Mouse (Mus musculus): Measurements from ENCODE around the gene Lhfp. TPM values are rescaled to one million over a fixed set of nuclear protein-coding genes. Genes with fewer than 3 reads are reported as not detected.

Gene Lhfp
- polyA plus RNA-seq, 1 experiment from 2014 or later, result 109 TPM

- Histone ChIP-seq H3K4me3 (no peak overlapping the region), H3K4me1 (no peaks in the 10 kb centered on the region), H3K27me3 (peaks cover 13% of the 10 kb centered on the region; the same call in 1 of the 2 replicates), H3K9me3 (no peaks in the 10 kb centered on the region), H3K4me2 (no peak overlapping the region), H3K36me3 (no peaks in the 10 kb centered on the region), H3K9ac (no peak overlapping the region), H3K27ac (no peak overlapping the region)
- no peak for ATAC-seq (ENCODE audit: insufficient number of reproducible peaks, low FRiP score, low TSS enrichment, low read depth)
- 69% methylated on average over 4 of the region's 4 CpGs for WGBS
Measured at GRCm38 (mm10) chr3:53027333-53027732, 14.0 kb upstream of the Lhfp start.

DNA sequence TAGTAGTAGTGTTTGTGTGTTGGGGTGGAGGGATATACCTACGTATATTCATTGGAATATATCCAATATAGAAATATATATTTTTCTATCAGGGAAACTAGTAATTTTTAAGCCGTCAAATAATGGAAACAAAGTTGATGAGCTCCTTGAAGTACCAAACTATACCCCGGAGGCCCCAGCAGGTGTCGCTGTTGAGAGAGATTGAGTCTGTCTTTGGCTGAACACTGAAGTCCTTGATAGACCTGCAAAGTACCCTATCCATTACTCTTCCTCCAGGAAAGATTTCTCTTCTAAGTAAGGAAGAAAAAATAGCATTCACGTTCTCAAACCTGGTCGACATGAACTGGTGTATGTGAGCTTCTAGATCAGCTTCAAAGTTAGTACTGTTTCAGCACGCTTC is 12.3 kb upstream of the Lhfp start:
- no peaks in the 10 kb centered on the region for H3K36me3 ChIP-seq
- no peak overlapping the region for H3K4me2 ChIP-seq
- no peaks in the 10 kb centered on the region for H3K9me3 ChIP-seq
- no peak overlapping the region for H3K27ac ChIP-seq
- peaks cover 24% of the 10 kb centered on the region; the same call in 1 of the 2 replicates for H3K27me3 ChIP-seq
- WGBS, result 20% methylated on average over 7 of the region's 7 CpGs
- H3K4me1 ChIP-seq, result no peaks in the 10 kb centered on the region
- no peak for ATAC-seq (ENCODE audit: insufficient number of reproducible peaks, low FRiP score, low TSS enrichment, low read depth)
- no peak overlapping the region for H3K4me3 ChIP-seq
- H3K9ac ChIP-seq, result no peak overlapping the region

DNA sequence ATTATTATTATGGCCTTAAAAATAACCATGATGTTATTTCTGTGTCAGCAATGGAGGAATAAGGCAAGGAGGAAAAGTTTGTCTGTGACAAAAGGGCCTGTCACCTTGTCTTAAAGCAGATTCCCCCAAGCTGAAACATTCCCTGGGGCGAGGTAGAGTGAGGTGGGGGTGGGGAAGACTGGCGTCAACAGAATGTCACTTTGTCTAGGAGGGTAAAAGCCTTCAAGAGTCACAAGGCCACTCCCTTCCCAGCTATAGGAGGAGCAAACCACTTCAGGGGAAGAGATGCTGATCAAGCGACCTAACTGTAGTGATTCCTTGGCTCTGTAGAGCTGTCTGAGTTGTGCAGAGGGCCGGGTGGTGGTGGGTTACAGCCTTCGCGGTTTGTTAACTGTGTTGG is 9.7 kb upstream of the Lhfp start:
- 40% methylated on average over 6 of the region's 6 CpGs for WGBS
- H3K27me3 ChIP-seq, result peaks cover 24% of the 10 kb centered on the region; the same call in 1 of the 2 replicates
- no peaks in the 10 kb centered on the region for H3K9me3 ChIP-seq
- H3K4me1 ChIP-seq, result no peaks in the 10 kb centered on the region
- no peaks in the 10 kb centered on the region for H3K36me3 ChIP-seq
- H3K9ac ChIP-seq, result no peak overlapping the region
- no peak overlapping the region for H3K27ac ChIP-seq
- H3K4me3 ChIP-seq, result no peak overlapping the region
- no peak for ATAC-seq (ENCODE audit: insufficient number of reproducible peaks, low FRiP score, low TSS enrichment, low read depth)
- no peak overlapping the region for H3K4me2 ChIP-seq

DNA sequence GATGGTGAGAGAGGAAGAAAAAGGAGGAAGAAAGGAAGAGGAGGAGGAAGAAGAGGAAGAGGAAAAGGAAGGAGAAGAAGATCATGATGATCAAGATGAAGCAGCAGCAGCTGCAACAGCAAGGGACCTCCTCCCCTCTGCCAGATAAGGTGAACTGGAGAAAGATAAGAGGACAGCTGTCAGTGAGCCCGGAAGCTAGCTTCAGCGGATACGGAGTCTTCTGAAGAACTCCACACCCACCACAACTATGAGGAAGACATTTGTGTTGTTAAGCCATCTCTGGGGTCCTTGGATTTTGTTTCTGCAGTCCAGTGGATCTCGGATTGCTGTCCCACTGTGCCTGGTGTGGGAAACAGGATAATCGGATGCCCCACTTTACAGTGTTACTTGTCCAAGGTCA is 8.9 kb upstream of the Lhfp start:
- Histone ChIP-seq H3K36me3 (no peaks in the 10 kb centered on the region), H3K9me3 (no peaks in the 10 kb centered on the region), H3K4me3 (no peak overlapping the region), H3K4me1 (no peaks in the 10 kb centered on the region), H3K4me2 (no peak overlapping the region), H3K27ac (no peak overlapping the region), H3K27me3 (peaks cover 24% of the 10 kb centered on the region; the same call in 1 of the 2 replicates), H3K9ac (no peak overlapping the region)
- no peak for ATAC-seq (ENCODE audit: insufficient number of reproducible peaks, low FRiP score, low TSS enrichment, low read depth)
- WGBS, result 71% methylated on average over 5 of the region's 5 CpGs

- no peak overlapping the region for H3K4me3 ChIP-seq
- ATAC-seq (ENCODE audit: insufficient number of reproducible peaks, low FRiP score, low TSS enrichment, low read depth), result no peak
Measured at GRCm38 (mm10) chr3:53033448-53033847, 7.9 kb upstream of the Lhfp start.

GRCm38 (mm10) chr3:53036076-53036475 is 5.3 kb upstream of the Lhfp start:
- no peak overlapping the region for H3K4me2 ChIP-seq
- no peak overlapping the region for H3K4me3 ChIP-seq
- H3K9me3 ChIP-seq, result no peaks in the 10 kb centered on the region
- no peaks in the 10 kb centered on the region for H3K36me3 ChIP-seq
- peaks cover 17% of the 10 kb centered on the region; the same call in 1 of the 2 replicates for H3K27me3 ChIP-seq
- ATAC-seq (ENCODE audit: insufficient number of reproducible peaks, low FRiP score, low TSS enrichment, low read depth), result no peak
- peaks cover 9% of the 10 kb centered on the region; the same call in 1 of the 2 replicates for H3K4me1 ChIP-seq
- WGBS, result 53% methylated on average over 5 of the region's 5 CpGs
- no peak overlapping the region for H3K27ac ChIP-seq
- no peak overlapping the region for H3K9ac ChIP-seq

More at GRCm38 (mm10) chr3:53033448-53033847, 7.9 kb upstream of the Lhfp start:
- Histone ChIP-seq H3K4me1 (no peaks in the 10 kb centered on the region), H3K9ac (no peak overlapping the region), H3K9me3 (no peaks in the 10 kb centered on the region), H3K4me2 (no peak overlapping the region), H3K36me3 (no peaks in the 10 kb centered on the region), H3K27me3 (peaks cover 21% of the 10 kb centered on the region; the same call in 1 of the 2 replicates), H3K27ac (no peak overlapping the region)
- 24% methylated on average over 3 of the region's 3 CpGs for WGBS

- Histone ChIP-seq H3K4me2 (no peak overlapping the region), H3K27me3 (peaks cover 14% of the 10 kb centered on the region; the same call in 1 of the 2 replicates), H3K27ac (no peak overlapping the region), H3K4me1 (peaks cover 11% of the 10 kb centered on the region; the same call in 1 of the 2 replicates), H3K9ac (no peak overlapping the region), H3K36me3 (no peaks in the 10 kb centered on the region), H3K4me3 (no peak overlapping the region), H3K9me3 (no peaks in the 10 kb centered on the region)
- WGBS, result 84% methylated on average over 7 of the region's 7 CpGs
- ATAC-seq (ENCODE audit: insufficient number of reproducible peaks, low FRiP score, low TSS enrichment, low read depth), result no peak
Measured at GRCm38 (mm10) chr3:53036941-53037340, 4.4 kb upstream of the Lhfp start.

- Histone ChIP-seq H3K4me1 (peaks cover 21% of the 10 kb centered on the region), H3K9ac (no peak overlapping the region), H3K9me3 (no peaks in the 10 kb centered on the region), H3K27me3 (no peaks in the 10 kb centered on the region), H3K27ac (no peak overlapping the region), H3K4me3 (no peak overlapping the region), H3K36me3 (no peaks in the 10 kb centered on the region), H3K4me2 (no peak overlapping the region)
- WGBS, result 66% methylated on average over 5 of the region's 5 CpGs
- ATAC-seq (ENCODE audit: insufficient number of reproducible peaks, low FRiP score, low TSS enrichment, low read depth), result no peak
Measured at GRCm38 (mm10) chr3:53038913-53039312, 2.4 kb upstream of the Lhfp start.

DNA sequence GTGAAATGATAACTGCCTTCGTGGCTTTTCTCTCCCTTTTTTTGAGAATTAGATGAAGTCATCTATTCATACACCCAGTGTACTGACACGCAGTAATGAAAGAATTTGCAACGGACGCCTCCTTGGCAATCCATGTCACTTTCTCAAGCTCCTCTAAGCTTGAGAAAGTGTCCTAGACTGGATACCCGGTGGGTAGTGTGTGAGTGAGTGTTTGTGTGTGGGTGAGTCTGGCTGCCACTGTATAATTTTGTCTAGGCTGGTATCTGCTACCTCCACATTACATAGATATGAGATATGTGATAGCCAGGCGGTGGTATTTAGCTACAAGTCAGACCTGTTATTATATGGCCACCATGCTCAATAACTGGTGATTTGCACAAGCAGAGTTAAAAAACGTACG is 1.6 kb upstream of the Lhfp start:
- Histone ChIP-seq H3K27me3 (no peaks in the 10 kb centered on the region), H3K36me3 (no peaks in the 10 kb centered on the region), H3K27ac (no peak overlapping the region), H3K9me3 (no peaks in the 10 kb centered on the region), H3K4me3 (no peak overlapping the region), H3K4me2 (no peak overlapping the region), H3K9ac (no peak overlapping the region), H3K4me1 (peaks cover 24% of the 10 kb centered on the region)
- 73% methylated on average over 8 of the region's 8 CpGs for WGBS
- no peak for ATAC-seq (ENCODE audit: insufficient number of reproducible peaks, low FRiP score, low TSS enrichment, low read depth)

GRCm38 (mm10) chr3:53040593-53041410 is 526 bp upstream of the Lhfp start:
- no peak for ATAC-seq (ENCODE audit: insufficient number of reproducible peaks, low FRiP score, low TSS enrichment, low read depth)
- H3K4me3 ChIP-seq, result peak overlapping the region; percentile 79

GRCm38 (mm10) chr3:53042240-53042567 is 876 bp downstream of the Lhfp start:
- Histone ChIP-seq H3K9ac (peak overlapping the region; percentile 67; the same call in 1 of the 2 replicates), H3K4me2 (peak overlapping the region; percentile 82), H3K27ac (peak overlapping the region; percentile 86), H3K36me3 (no peaks in the 10 kb centered on the region), H3K4me1 (peaks cover 27% of the 10 kb centered on the region), H3K9me3 (no peaks in the 10 kb centered on the region), H3K4me3 (peak overlapping the region; percentile 79), H3K27me3 (no peaks in the 10 kb centered on the region)
- 13% methylated on average over 9 of the region's 9 CpGs for WGBS
- no peak for ATAC-seq (ENCODE audit: insufficient number of reproducible peaks, low FRiP score, low TSS enrichment, low read depth)

More at GRCm38 (mm10) chr3:53040593-53041410, 526 bp upstream of the Lhfp start:
- H3K27ac ChIP-seq, result peak overlapping the region; percentile 71
- peaks cover 27% of the 10 kb centered on the region for H3K4me1 ChIP-seq
- peak overlapping the region; percentile 67 for H3K9ac ChIP-seq
- H3K36me3 ChIP-seq, result no peaks in the 10 kb centered on the region
- WGBS, result 6% methylated on average over 17 of the region's 17 CpGs
- H3K27me3 ChIP-seq, result no peaks in the 10 kb centered on the region
- H3K4me2 ChIP-seq, result peak overlapping the region; percentile 82
- H3K9me3 ChIP-seq, result no peaks in the 10 kb centered on the region

DNA sequence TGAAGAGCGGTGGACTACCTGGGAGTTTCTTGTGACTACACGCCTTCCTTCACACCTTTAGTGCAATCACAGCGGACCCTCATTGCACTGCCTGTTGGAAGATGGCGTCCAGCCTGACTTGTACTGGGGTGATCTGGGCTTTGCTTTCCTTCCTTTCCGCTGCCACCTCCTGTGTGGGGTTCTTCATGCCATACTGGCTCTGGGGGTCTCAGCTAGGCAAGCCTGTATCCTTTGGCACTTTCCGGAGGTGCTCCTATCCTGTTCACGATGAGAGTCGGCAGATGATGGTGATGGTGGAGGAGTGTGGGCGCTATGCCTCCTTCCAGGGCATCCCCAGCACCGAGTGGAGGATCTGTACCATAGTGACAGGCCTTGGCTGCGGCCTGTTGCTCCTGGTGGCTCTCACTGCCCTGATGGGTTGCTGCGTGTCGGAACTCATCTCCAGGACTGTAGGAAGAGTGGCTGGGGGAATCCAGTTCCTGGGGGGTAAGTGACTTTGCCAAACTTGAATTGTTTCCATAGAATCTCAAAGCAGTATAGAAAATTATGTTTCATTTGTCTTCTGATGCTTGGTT is 2.0 kb downstream of the Lhfp start:
- H3K27ac ChIP-seq, result no peak overlapping the region
- H3K27me3 ChIP-seq, result no peaks in the 10 kb centered on the region
- H3K4me2 ChIP-seq, result peak overlapping the region; percentile 82
- no peak for ATAC-seq (ENCODE audit: insufficient number of reproducible peaks, low FRiP score, low TSS enrichment, low read depth)
- WGBS, result 89% methylated on average over 13 of the region's 13 CpGs
- H3K4me3 ChIP-seq, result peak overlapping the region; percentile 79
- peaks cover 27% of the 10 kb centered on the region for H3K4me1 ChIP-seq
- H3K9ac ChIP-seq, result no peak overlapping the region
- H3K36me3 ChIP-seq, result no peaks in the 10 kb centered on the region
- H3K9me3 ChIP-seq, result no peaks in the 10 kb centered on the region

Data from limb, embryonic 15.5 days (tissue).